Mouse (Mus musculus): ENCODE measurements around the gene Itpa.

GRCm38 (mm10) chr2:130629839-130630203, 37.6 kb upstream of the Itpa start, which contains the start of the genes Fastkd5 and Ubox5:
- TF ChIP-seq CTCF (conservative IDR thresholded peaks at IDR 0.05; ENCODE audit: low read length) (no peak), POU5F1 (IDR thresholded peaks at IDR 0.05; ENCODE audit: borderline replicate concordance, low read length) (no peak)

All from E14TG2a.4 (cell line).